Mouse (Mus musculus) embryonic facial prominence, embryonic 10.5 days (tissue): ENCODE data around the gene Poldip3. TPM values are rescaled to one million over a fixed set of nuclear protein-coding genes. Genes with fewer than 3 reads are reported as not detected.
A peak's percentile ranks its signal among the peaks of the same experiment; 100 is the strongest.

Experiments used
- DNase-seq: peaks from one replicate; pipeline ENCODE4 v3.0.0-alpha.2; 2017; ENCODE audit warnings: low spot score
- H3K27ac ChIP-seq: fragments of 300-500 bp; sonication (generic); replicated peaks from 2 replicates; pipeline ENCODE4 v1.5.1; 2016; ENCODE audit warnings: mild to moderate bottlenecking
- H3K27me3 ChIP-seq: fragments of 300-500 bp; sonication (generic); replicated peaks from 2 replicates; pipeline ENCODE4 v1.6.1; 2016; ENCODE audit warnings: low read depth, mild to moderate bottlenecking; ENCODE audit not compliant: poor library complexity, severe bottlenecking
- H3K36me3 ChIP-seq: fragments of 300-500 bp; sonication (generic); replicated peaks from 2 replicates; pipeline ENCODE4 v1.6.1; 2016; ENCODE audit warnings: mild to moderate bottlenecking, moderate library complexity
- H3K4me1 ChIP-seq: fragments of 300-500 bp; sonication (generic); 2 replicates; pipeline ENCODE4 v1.6.1; 2016
- H3K4me3 ChIP-seq: fragments of 300-500 bp; sonication (generic); 2 replicates; pipeline ENCODE4 v1.5.1; 2016; ENCODE audit warnings: mild to moderate bottlenecking, moderate library complexity
- H3K9me3 ChIP-seq: fragments of 300-500 bp; sonication (generic); 2 replicates; pipeline ENCODE4 v1.6.1; 2016; ENCODE audit warnings: mild to moderate bottlenecking
- WGBS: fragments of 180-500 bp; shearing (Covaris S2); methylation state at CpG from one replicate; pipeline ENCODE4 v1.1.7; 2016; 5-methylcytosine and 5-hydroxymethylcytosine counted together
- polyA plus RNA-seq: library from polyadenylated mRNA; unstranded; fragments of >200 nt; fragmentation: Nextera tagmentation; extraction: Ambion mirVana; gene quantifications from 2 replicates; pipeline ENCODE4 v1.2.1, GENCODE M21; 2016

Poldip3 gene
- polyA plus RNA-seq = 181 and 182 TPM in 2 replicates

- H3K27me3 ChIP-seq = no peaks in the 10 kb centered on the region
- peaks cover 13% of the 10 kb centered on the region for H3K4me1 ChIP-seq
- H3K9me3 ChIP-seq = no peaks in the 10 kb centered on the region
- under 1% methylated on average over 56 of the region's 56 CpGs for WGBS
- peak within 1 kb of the TSS; percentile 98 for H3K27ac ChIP-seq
- H3K4me3 ChIP-seq = peak within 1 kb of the TSS; percentile 96
- DNase-seq = peak; percentile 96
- H3K36me3 ChIP-seq = peaks cover 50% of the 10 kb centered on the region
Measured at GRCm38 (mm10) chr15:83149196-83150072, at the start of gene Poldip3. Gene Poldip3 (minus strand): TSS chr15:83149384.

DNA sequence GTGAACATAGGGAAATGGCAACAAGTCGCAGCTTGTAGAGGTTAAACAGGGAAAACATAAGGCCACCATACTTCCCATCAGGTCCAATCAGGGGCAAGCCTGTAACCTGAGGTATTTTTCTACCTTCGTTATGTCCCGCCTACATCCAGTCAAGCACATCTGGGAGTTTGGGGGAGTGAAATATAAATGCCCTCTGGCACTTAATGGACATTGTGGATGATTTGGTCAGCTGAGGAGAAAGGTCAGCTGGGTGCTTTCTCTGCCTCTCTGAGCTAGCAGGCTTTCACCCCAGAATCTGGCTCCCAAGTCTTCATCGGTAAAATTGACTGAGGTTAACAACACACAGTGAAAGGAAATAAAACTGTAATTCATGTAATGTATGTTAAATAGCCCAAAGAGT is 44.2 kb upstream of the Poldip3 start:
- H3K27ac ChIP-seq = no peak overlapping the region
- H3K4me3 ChIP-seq = no peak overlapping the region
- no peaks in the 10 kb centered on the region for H3K36me3 ChIP-seq
- H3K27me3 ChIP-seq = no peaks in the 10 kb centered on the region
- H3K4me1 ChIP-seq = no peaks in the 10 kb centered on the region
- no peak for DNase-seq
- H3K9me3 ChIP-seq = no peaks in the 10 kb centered on the region; the same call in 1 of the 2 replicates
- WGBS = 89% methylated on average over 4 of the region's 4 CpGs

GRCm38 (mm10) chr15:83182351-83182750 is 33.2 kb upstream of the Poldip3 start:
- peaks cover 7% of the 10 kb centered on the region; the same call in 1 of the 2 replicates for H3K4me1 ChIP-seq
- DNase-seq = no peak
- no peak overlapping the region for H3K4me3 ChIP-seq
- no peaks in the 10 kb centered on the region for H3K27me3 ChIP-seq
- H3K27ac ChIP-seq = no peak overlapping the region
- WGBS = 80% methylated on average over 5 of the region's 5 CpGs
- no peaks in the 10 kb centered on the region for H3K9me3 ChIP-seq
- no peaks in the 10 kb centered on the region for H3K36me3 ChIP-seq

- Histone ChIP-seq H3K4me3 (no peak overlapping the region), H3K27me3 (no peaks in the 10 kb centered on the region), H3K9me3 (no peaks in the 10 kb centered on the region), H3K27ac (no peak overlapping the region), H3K36me3 (no peaks in the 10 kb centered on the region), H3K4me1 (peaks cover 7% of the 10 kb centered on the region; the same call in 1 of the 2 replicates)
- 63% methylated on average over 4 of the region's 4 CpGs for WGBS
- no peak for DNase-seq
Measured at GRCm38 (mm10) chr15:83181800-83182330, 32.7 kb upstream of the Poldip3 start.

DNA sequence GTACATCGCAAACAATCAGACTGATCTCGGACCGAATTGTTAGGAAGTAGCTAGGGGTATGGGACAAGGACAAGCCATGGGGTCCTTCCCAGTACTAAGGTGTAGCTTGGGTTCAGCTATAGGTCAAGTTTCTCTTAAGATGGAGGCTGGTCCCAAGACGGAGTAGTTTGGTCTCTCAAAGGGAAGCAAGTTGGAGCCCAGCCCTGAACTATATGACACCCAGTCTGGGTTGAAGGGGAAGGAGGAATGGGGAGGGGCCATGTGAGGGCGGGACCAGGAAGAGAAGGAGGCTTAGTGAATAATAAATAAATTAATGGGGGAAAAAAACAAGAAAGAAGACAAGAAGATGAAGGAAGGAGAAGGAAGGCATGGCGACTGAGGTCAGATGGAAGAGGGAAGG is 30.8 kb upstream of the Poldip3 start:
- H3K36me3 ChIP-seq = no peaks in the 10 kb centered on the region
- H3K27me3 ChIP-seq = no peaks in the 10 kb centered on the region
- no peak overlapping the region for H3K27ac ChIP-seq
- H3K4me3 ChIP-seq = no peak overlapping the region
- 84% methylated on average over 6 of the region's 6 CpGs for WGBS
- DNase-seq = no peak
- H3K4me1 ChIP-seq = peaks cover 7% of the 10 kb centered on the region; the same call in 1 of the 2 replicates
- H3K9me3 ChIP-seq = no peaks in the 10 kb centered on the region

DNA sequence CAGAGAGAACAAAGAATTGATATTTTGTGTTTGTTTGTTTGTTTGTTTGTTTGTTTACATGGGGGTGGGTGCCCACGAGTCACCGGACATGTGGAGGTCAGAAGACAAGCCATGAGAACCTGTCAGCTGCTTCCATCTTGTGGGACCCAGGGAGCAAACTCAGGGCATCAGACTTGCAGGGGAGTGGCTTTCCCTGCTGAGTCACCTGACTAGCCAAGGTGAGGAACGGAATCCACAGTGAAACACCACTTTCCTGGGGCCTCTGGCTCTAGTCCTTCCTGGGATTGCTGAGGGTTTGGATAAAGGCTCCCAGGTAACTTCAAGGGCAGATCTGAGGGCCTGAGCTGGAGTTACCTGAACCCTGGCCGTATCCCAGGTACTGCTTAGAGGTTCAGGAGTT is 27.5 kb upstream of the Poldip3 start:
- H3K27ac ChIP-seq = no peak overlapping the region
- peaks cover 14% of the 10 kb centered on the region for H3K4me1 ChIP-seq
- H3K4me3 ChIP-seq = no peak overlapping the region
- WGBS = 78% methylated on average over 4 of the region's 4 CpGs
- H3K9me3 ChIP-seq = no peaks in the 10 kb centered on the region
- no peaks in the 10 kb centered on the region for H3K27me3 ChIP-seq
- H3K36me3 ChIP-seq = no peaks in the 10 kb centered on the region
- DNase-seq = no peak

DNA sequence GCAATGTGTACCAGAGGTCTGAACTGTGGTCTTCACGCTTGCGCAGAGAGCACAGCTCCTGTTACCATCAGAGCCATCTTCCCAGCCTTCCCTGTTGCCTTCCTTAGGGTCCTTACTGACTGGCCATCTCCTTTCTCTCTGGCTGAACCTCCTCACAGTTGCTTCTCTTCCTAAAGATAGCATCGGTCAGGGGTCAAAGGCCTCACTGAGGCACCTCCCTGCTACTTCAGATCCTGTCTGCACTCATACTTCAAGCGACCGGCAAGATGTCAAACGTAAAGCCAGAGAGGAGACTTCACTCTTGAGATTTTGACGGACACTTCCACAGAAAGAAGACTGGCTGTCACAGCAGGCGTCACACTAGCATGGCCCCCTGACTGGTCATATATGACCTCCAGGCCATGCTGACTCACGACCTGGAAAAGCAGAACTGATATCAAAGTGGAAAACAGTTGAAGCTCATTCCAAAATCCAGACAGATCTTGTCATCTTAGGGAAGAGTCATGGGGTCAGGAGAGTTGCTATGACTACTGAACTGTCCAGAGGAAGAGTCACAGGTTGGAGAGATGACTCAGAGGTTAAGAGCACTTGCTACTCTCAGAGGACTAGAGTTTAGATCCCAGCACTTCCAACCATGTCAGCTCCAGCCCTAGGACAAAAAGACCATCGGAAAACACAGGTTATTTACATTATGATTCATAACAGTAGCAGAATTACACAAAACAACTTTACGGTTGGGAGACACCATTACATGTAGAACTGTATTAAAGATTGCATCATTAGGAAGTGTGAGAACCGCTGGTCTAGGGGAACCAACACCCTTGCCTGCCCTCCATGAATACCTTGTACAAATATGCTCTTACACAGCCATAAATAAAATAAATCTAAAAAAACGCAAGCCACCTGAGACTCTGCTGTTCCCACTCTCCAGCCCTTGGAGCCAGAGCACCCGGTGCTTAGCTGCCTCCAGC is 25.0 kb upstream of the Poldip3 start:
- 90% methylated on average over 14 of the region's 14 CpGs for WGBS
- H3K4me3 ChIP-seq = no peak overlapping the region
- H3K9me3 ChIP-seq = no peaks in the 10 kb centered on the region
- H3K27me3 ChIP-seq = no peaks in the 10 kb centered on the region
- H3K27ac ChIP-seq = no peak overlapping the region
- H3K36me3 ChIP-seq = no peaks in the 10 kb centered on the region
- DNase-seq = no peak
- peaks cover 38% of the 10 kb centered on the region for H3K4me1 ChIP-seq

DNA sequence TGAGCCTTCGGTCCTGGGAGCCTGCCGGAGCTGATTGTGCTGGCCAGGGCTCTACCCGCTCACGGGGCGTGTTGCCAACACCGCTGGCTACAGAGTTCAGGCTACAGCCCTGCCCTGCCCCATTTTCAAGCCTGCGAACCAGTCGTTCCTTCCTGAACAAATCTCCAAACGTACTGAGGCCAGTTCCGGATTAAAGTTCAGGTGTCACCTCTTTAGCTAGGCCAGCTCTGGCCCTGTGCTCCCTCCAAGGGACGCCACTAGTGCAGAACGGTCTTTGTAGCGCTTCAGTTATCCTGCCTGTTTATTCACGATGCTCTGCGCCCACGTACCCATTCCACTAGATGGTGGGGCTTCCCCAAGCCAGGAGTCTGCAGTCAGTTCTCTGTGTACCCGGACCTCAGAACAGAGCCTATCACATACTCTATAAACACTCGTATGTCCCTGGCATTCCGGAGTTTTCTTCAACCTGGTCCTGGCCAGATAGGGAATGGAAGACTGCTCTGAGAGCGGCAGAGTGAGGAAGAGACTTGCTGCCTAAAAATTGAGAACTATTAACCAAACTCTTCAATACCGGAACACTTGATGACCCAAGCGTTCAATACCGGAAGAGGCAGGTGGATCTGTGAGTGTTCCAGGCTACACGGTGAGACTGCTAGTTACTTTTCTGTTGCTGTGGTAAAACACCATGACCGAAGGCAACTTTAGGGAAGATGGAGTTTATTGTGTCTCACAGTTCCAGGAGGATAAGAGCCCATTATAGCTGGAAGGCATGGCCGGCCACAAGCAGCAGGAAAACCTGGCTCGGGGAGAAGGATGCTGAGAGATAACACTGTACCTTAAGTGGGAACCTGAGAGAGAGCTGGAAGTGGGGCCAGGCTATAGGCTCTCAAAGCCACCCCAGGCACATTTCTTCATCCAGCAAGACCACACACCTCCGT is 23.6 kb upstream of the Poldip3 start, which contains the start of gene Cyb5r3:
Gene Cyb5r3, minus strand, starts transcription at position 101 of the 938 bp plus-strand sequence.
- DNase-seq = no peak
- Histone ChIP-seq H3K36me3 (no peaks in the 10 kb centered on the region), H3K27ac (peak within 1 kb of the TSS; percentile 92), H3K4me1 (peaks cover 46% of the 10 kb centered on the region), H3K9me3 (no peaks in the 10 kb centered on the region), H3K4me3 (peak within 1 kb of the TSS; percentile 93), H3K27me3 (no peaks in the 10 kb centered on the region)
- 39% methylated on average over 28 of the region's 28 CpGs for WGBS

DNA sequence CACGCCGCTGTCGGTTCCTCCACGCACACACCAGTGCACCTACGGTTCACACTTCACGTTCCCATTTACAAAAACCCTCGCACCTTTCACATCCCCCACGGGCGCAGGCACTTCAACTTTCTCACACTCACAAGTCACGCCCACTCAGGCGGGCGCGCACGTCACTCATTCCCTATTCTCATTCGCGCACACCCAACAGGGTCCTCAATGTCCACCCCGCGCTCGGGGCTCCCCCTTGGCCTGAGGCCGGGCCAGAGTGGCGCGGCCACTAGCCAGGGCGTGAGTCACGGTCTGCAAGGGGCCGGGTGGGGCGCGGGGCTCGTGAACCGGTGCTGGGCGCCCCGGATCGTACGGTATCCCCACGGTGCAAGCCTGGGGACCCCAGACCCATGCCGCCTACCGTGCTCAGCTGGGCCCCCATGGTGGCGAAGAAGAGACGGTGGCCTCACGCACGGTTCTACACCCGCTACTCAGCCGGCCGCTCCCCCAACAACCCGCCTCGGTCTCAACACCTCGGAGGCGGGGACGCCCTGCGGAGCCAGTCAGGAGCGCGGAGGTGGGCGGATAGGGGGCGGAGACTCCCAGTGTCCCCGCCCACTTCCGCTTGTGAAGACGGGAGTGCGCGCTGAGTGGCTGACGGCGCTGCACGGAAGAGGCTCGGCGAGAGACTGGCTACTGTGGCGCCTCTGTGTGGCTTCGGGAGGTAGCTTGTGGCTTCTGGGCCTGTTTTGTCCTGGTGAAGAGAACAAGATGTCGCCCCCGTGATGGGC is 22.7 kb upstream of the Poldip3 start:
- Histone ChIP-seq H3K4me1 (peaks cover 55% of the 10 kb centered on the region), H3K9me3 (no peaks in the 10 kb centered on the region), H3K4me3 (peak overlapping the region; percentile 93), H3K27me3 (no peaks in the 10 kb centered on the region), H3K27ac (peak overlapping the region; percentile 92), H3K36me3 (no peaks in the 10 kb centered on the region)
- peak; percentile 98 for DNase-seq
- WGBS = 1% methylated on average over 67 of the region's 67 CpGs

DNA sequence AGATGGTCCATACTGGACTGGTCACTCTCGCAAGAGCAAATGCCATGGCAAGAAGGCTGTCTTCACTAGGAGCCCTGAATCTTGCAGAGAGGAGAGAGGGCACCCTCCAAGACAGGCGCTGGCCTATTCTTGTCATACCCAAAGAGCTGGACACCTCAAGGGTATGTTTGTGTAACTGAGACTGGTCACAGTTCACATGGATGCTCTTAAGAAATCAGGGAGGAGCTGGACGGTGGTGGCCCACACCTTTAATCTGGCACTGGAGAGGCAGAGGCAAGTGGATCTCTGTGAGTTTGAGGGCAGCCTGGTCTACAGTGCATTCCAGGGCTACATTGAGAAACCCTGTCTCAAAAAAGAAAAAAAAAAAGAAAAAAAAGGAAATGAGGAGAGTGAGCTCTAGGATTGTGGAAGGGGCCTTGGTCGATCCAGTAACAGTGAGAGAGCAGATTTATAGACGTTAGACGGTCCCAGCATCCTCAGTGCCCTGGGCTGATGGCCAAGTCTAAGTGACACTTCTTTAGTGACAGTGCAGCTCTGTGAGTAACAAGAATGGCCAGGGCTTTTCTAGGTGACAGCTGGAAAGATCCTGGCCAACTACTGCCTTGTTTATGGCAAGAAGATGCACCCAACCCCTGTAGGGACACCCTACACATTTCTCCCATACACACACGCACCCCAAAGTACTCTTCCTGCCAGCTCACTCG is 21.9 kb upstream of the Poldip3 start:
- no peak for DNase-seq
- Histone ChIP-seq H3K4me3 (peak overlapping the region; percentile 93), H3K9me3 (no peaks in the 10 kb centered on the region), H3K27ac (peak overlapping the region; percentile 92), H3K27me3 (no peaks in the 10 kb centered on the region), H3K36me3 (peaks cover 1% of the 10 kb centered on the region; the same call in 1 of the 2 replicates), H3K4me1 (peaks cover 62% of the 10 kb centered on the region)
- 66% methylated on average over 8 of the region's 8 CpGs for WGBS
